Mouse (Mus musculus) embryonic facial prominence, embryonic 15.5 days (tissue): ENCODE results near the gene Lrrc23. TPM values are rescaled to one million over a fixed set of nuclear protein-coding genes. Genes with fewer than 3 reads are reported as not detected.
A peak's percentile ranks its signal among the peaks of the same experiment; 100 is the strongest.

Source experiments
- ATAC-seq: fragments of 200-750 bp; cut with Nextera tagmentation; 2 replicates; pipeline ENCODE4 v1.8.0; 2017; ENCODE audit warnings: low read depth, moderate TSS enrichment; ENCODE audit not compliant: insufficient number of reproducible peaks, low FRiP score, low TSS enrichment
- H3K27ac ChIP-seq: fragments of 300-500 bp; sonication (generic); replicated peaks from 2 replicates; pipeline ENCODE4 v1.5.1; 2015; ENCODE audit warnings: mild to moderate bottlenecking, inconsistent platforms
- H3K27me3 ChIP-seq: fragments of 300-500 bp; sonication (generic); 2 replicates; pipeline ENCODE4 v1.6.1; 2015; ENCODE audit warnings: inconsistent platforms
- H3K36me3 ChIP-seq: fragments of 300-500 bp; sonication (generic); 2 replicates; pipeline ENCODE4 v1.6.1; 2015; ENCODE audit warnings: mild to moderate bottlenecking, inconsistent platforms
- H3K4me1 ChIP-seq: fragments of 300-500 bp; sonication (generic); 2 replicates; pipeline ENCODE4 v1.6.1; 2015; ENCODE audit warnings: inconsistent platforms
- H3K4me2 ChIP-seq: fragments of 300-500 bp; sonication (generic); replicated peaks from 2 replicates; pipeline ENCODE4 v1.6.1; 2015; ENCODE audit warnings: mild to moderate bottlenecking, inconsistent platforms
- H3K4me3 ChIP-seq: fragments of 300-500 bp; sonication (generic); replicated peaks from 2 replicates; pipeline ENCODE4 v1.5.1; 2015; ENCODE audit warnings: mild to moderate bottlenecking, inconsistent platforms
- H3K9ac ChIP-seq: fragments of 300-500 bp; sonication (generic); 2 replicates; pipeline ENCODE4 v1.6.1; 2015; ENCODE audit warnings: inconsistent platforms
- H3K9me3 ChIP-seq: fragments of 300-500 bp; sonication (generic); replicated peaks from 2 replicates; pipeline ENCODE4 v1.6.1; 2016; ENCODE audit warnings: inconsistent platforms
- WGBS: fragments of 180-500 bp; shearing (Covaris S2); methylation state at CpG from one replicate; pipeline ENCODE4 v1.1.7; 2015; 5-methylcytosine and 5-hydroxymethylcytosine counted together
- polyA plus RNA-seq: library from polyadenylated mRNA; unstranded; fragments of >200 nt; fragmentation: Nextera tagmentation; extraction: Ambion mirVana; gene quantifications from 2 replicates; pipeline ENCODE4 v1.2.1, GENCODE M21; 2015

Gene Lrrc23
- polyA plus RNA-seq = 26.7 and 47.5 TPM in 2 replicates

GRCm38 (mm10) chr6:124779222-124779983, at the start of gene Lrrc23:
Gene Lrrc23, minus strand, starts transcription at chr6:124779727.
- peak within 1 kb of the TSS; percentile 70 for H3K4me2 ChIP-seq
- no peak within 1 kb of the TSS for H3K27ac ChIP-seq
- H3K4me1 ChIP-seq = peaks cover 21% of the 10 kb centered on the region
- peak within 1 kb of the TSS; percentile 41 for H3K4me3 ChIP-seq
- H3K36me3 ChIP-seq = no peaks in the 10 kb centered on the region
- no peaks in the 10 kb centered on the region for H3K27me3 ChIP-seq
- H3K9ac ChIP-seq = 0 out of 2 replicates have a peak within 1 kb of the TSS, but pooled peaks have one; percentile 12
- no peak for ATAC-seq
- no peaks in the 10 kb centered on the region for H3K9me3 ChIP-seq
- 2% methylated on average over 23 of the region's 23 CpGs for WGBS

- Histone ChIP-seq H3K4me1 (peaks cover 27% of the 10 kb centered on the region), H3K27ac (peak overlapping the region; percentile 81), H3K27me3 (no peaks in the 10 kb centered on the region), H3K9ac (peak overlapping the region; percentile 37), H3K4me2 (peak overlapping the region; percentile 85), H3K9me3 (no peaks in the 10 kb centered on the region), H3K4me3 (peak overlapping the region; percentile 82), H3K36me3 (peaks cover 50% of the 10 kb centered on the region)
- WGBS = 18% methylated on average over 10 of the region's 10 CpGs
- no peak for ATAC-seq
These were observed 48.6 kb upstream of the Lrrc23 start for GRCm38 (mm10) chr6:124828101-124828592.

GRCm38 (mm10) chr6:124822049-124822448, 42.5 kb upstream of the Lrrc23 start:
- no peak overlapping the region for H3K27ac ChIP-seq
- H3K9ac ChIP-seq = no peak overlapping the region
- H3K27me3 ChIP-seq = no peaks in the 10 kb centered on the region
- H3K4me3 ChIP-seq = no peak overlapping the region
- no peaks in the 10 kb centered on the region for H3K4me1 ChIP-seq
- no peaks in the 10 kb centered on the region for H3K9me3 ChIP-seq
- WGBS = 94% methylated on average over 4 of the region's 4 CpGs
- peaks cover 94% of the 10 kb centered on the region for H3K36me3 ChIP-seq
- no peak overlapping the region for H3K4me2 ChIP-seq
- ATAC-seq = no peak

- WGBS = 90% methylated on average over 5 of the region's 5 CpGs
- no peak overlapping the region for H3K4me2 ChIP-seq
- no peaks in the 10 kb centered on the region for H3K27me3 ChIP-seq
- H3K27ac ChIP-seq = no peak overlapping the region
- no peak overlapping the region for H3K9ac ChIP-seq
- H3K36me3 ChIP-seq = peaks cover 98% of the 10 kb centered on the region
- H3K4me1 ChIP-seq = no peaks in the 10 kb centered on the region
- ATAC-seq = no peak
- no peaks in the 10 kb centered on the region for H3K9me3 ChIP-seq
- H3K4me3 ChIP-seq = no peak overlapping the region
These were observed 41.4 kb upstream of the Lrrc23 start for GRCm38 (mm10) chr6:124820891-124821290.

- Histone ChIP-seq H3K9ac (no peak overlapping the region), H3K9me3 (no peaks in the 10 kb centered on the region), H3K4me3 (no peak overlapping the region), H3K4me2 (no peak overlapping the region), H3K27ac (no peak overlapping the region), H3K27me3 (no peaks in the 10 kb centered on the region), H3K36me3 (peaks cover 77% of the 10 kb centered on the region), H3K4me1 (peaks cover 11% of the 10 kb centered on the region)
- no peak for ATAC-seq
- 85% methylated on average over 8 of the region's 8 CpGs for WGBS
These were observed 38.4 kb upstream of the Lrrc23 start for GRCm38 (mm10) chr6:124817971-124818370.

GRCm38 (mm10) chr6:124817563-124817962, 38.0 kb upstream of the Lrrc23 start:
- no peak overlapping the region for H3K4me3 ChIP-seq
- peaks cover 15% of the 10 kb centered on the region for H3K4me1 ChIP-seq
- H3K36me3 ChIP-seq = peaks cover 73% of the 10 kb centered on the region
- no peak overlapping the region for H3K4me2 ChIP-seq
- H3K27ac ChIP-seq = no peak overlapping the region
- no peaks in the 10 kb centered on the region for H3K27me3 ChIP-seq
- no peaks in the 10 kb centered on the region for H3K9me3 ChIP-seq
- no peak overlapping the region for H3K9ac ChIP-seq
- WGBS = 96% methylated on average over 8 of the region's 8 CpGs
- no peak for ATAC-seq

GRCm38 (mm10) chr6:124817125-124817524, 37.6 kb upstream of the Lrrc23 start:
- peaks cover 72% of the 10 kb centered on the region for H3K36me3 ChIP-seq

GRCm38 (mm10) chr6:124816611-124817010, 37.1 kb upstream of the Lrrc23 start:
- H3K36me3 ChIP-seq = peaks cover 72% of the 10 kb centered on the region
- no peak overlapping the region for H3K4me3 ChIP-seq
- no peak overlapping the region for H3K9ac ChIP-seq
- no peak for ATAC-seq
- no peaks in the 10 kb centered on the region for H3K9me3 ChIP-seq
- 82% methylated on average over 4 of the region's 4 CpGs for WGBS
- H3K27me3 ChIP-seq = no peaks in the 10 kb centered on the region
- no peak overlapping the region for H3K4me2 ChIP-seq
- H3K27ac ChIP-seq = no peak overlapping the region
- peaks cover 25% of the 10 kb centered on the region for H3K4me1 ChIP-seq

More at GRCm38 (mm10) chr6:124817125-124817524, 37.6 kb upstream of the Lrrc23 start:
- no peaks in the 10 kb centered on the region for H3K9me3 ChIP-seq
- H3K9ac ChIP-seq = no peak overlapping the region
- H3K4me2 ChIP-seq = no peak overlapping the region
- ATAC-seq = no peak
- peaks cover 20% of the 10 kb centered on the region for H3K4me1 ChIP-seq
- no peak overlapping the region for H3K4me3 ChIP-seq
- WGBS = 93% methylated on average over 11 of the region's 11 CpGs
- no peaks in the 10 kb centered on the region for H3K27me3 ChIP-seq
- H3K27ac ChIP-seq = no peak overlapping the region

- Histone ChIP-seq H3K4me3 (no peak overlapping the region), H3K9me3 (no peaks in the 10 kb centered on the region), H3K4me1 (peaks cover 33% of the 10 kb centered on the region), H3K36me3 (peaks cover 69% of the 10 kb centered on the region), H3K27ac (peak overlapping the region; percentile 94; the same call in 1 of the 2 replicates), H3K9ac (no peak overlapping the region), H3K4me2 (peak overlapping the region; percentile 79; the same call in 1 of the 2 replicates), H3K27me3 (no peaks in the 10 kb centered on the region)
- WGBS = 67% methylated on average over 9 of the region's 9 CpGs
- ATAC-seq = no peak
These were observed 35.6 kb upstream of the Lrrc23 start for GRCm38 (mm10) chr6:124814858-124815774.

GRCm38 (mm10) chr6:124814448-124814847, 34.9 kb upstream of the Lrrc23 start:
- ATAC-seq = peak; percentile 21; the same call in 1 of the 2 replicates
- H3K4me3 ChIP-seq = peak overlapping the region; percentile 73
- H3K9me3 ChIP-seq = no peaks in the 10 kb centered on the region
- peak overlapping the region; percentile 94 for H3K27ac ChIP-seq
- peak overlapping the region; percentile 79 for H3K4me2 ChIP-seq
- peaks cover 66% of the 10 kb centered on the region for H3K36me3 ChIP-seq
- H3K27me3 ChIP-seq = no peaks in the 10 kb centered on the region
- peaks cover 40% of the 10 kb centered on the region for H3K4me1 ChIP-seq
- no peak overlapping the region for H3K9ac ChIP-seq
- WGBS = 36% methylated on average over 7 of the region's 8 CpGs

GRCm38 (mm10) chr6:124813933-124814332, 34.4 kb upstream of the Lrrc23 start, which contains the start of gene Tpi1:
Gene Tpi1, minus strand, starts transcription at chr6:124814296.
- H3K36me3 ChIP-seq = peaks cover 61% of the 10 kb centered on the region
- no peaks in the 10 kb centered on the region for H3K9me3 ChIP-seq
- peak within 1 kb of the TSS; percentile 79 for H3K4me2 ChIP-seq
- WGBS = under 1% methylated on average over 22 of the region's 22 CpGs
- peak; percentile 89 for ATAC-seq
- H3K4me3 ChIP-seq = peak within 1 kb of the TSS; percentile 73
- peak within 1 kb of the TSS; percentile 94 for H3K27ac ChIP-seq
- H3K9ac ChIP-seq = peak within 1 kb of the TSS; percentile 78
- H3K4me1 ChIP-seq = peaks cover 40% of the 10 kb centered on the region
- H3K27me3 ChIP-seq = no peaks in the 10 kb centered on the region
